Mouse (Mus musculus) limb, embryonic 14.5 days (tissue): ENCODE measurements around the gene Ubxn6. TPM values are rescaled to one million over a fixed set of nuclear protein-coding genes. Genes with fewer than 3 reads are reported as not detected.
"Not testable (repeated sequence)": the region's sequence is repeated elsewhere in the genome, so short reads cannot be mapped to it uniquely, and the experiment has no call there.

Experiments used
- ATAC-seq: fragments of 200-750 bp; cut with Nextera tagmentation; 2 replicates; pipeline ENCODE4 v1.8.0; 2017; ENCODE audit warnings: low read depth, moderate number of reproducible peaks, moderate TSS enrichment; ENCODE audit not compliant: low FRiP score
- DNase-seq: peaks from one replicate; pipeline ENCODE4 v3.0.0-alpha.2; 2015; ENCODE audit warnings: low spot score
- H3K27ac ChIP-seq: fragments of 300-500 bp; sonication (generic); replicated peaks from 2 replicates; pipeline ENCODE4 v1.5.1; 2014; ENCODE audit warnings: low read depth, mild to moderate bottlenecking, low read length, moderate library complexity, mixed read lengths
- H3K27me3 ChIP-seq: fragments of 300-500 bp; sonication (generic); 2 replicates; pipeline ENCODE4 v1.6.1; 2014; ENCODE audit warnings: low read length, mixed read lengths; ENCODE audit not compliant: control insufficient read depth, insufficient read depth
- H3K36me3 ChIP-seq: fragments of 300-500 bp; sonication (generic); 2 replicates; pipeline ENCODE4 v1.6.1; 2014; ENCODE audit warnings: mild to moderate bottlenecking, low read length, moderate library complexity, mixed read lengths; ENCODE audit not compliant: control insufficient read depth, insufficient read depth
- H3K4me1 ChIP-seq: fragments of 300-500 bp; sonication (generic); 2 replicates; pipeline ENCODE4 v1.6.1; 2014; ENCODE audit warnings: antibody characterized with exemption, low read length, mixed read lengths; ENCODE audit not compliant: control insufficient read depth, insufficient read depth
- H3K4me2 ChIP-seq: fragments of 300-500 bp; sonication (generic); replicated peaks from 2 replicates; pipeline ENCODE4 v1.6.1; 2014; ENCODE audit warnings: low read depth, mild to moderate bottlenecking, low read length, moderate library complexity; ENCODE audit not compliant: severe bottlenecking
- H3K4me3 ChIP-seq: fragments of 300-500 bp; sonication (generic); replicated peaks from 2 replicates; pipeline ENCODE4 v1.5.1; 2014; ENCODE audit warnings: low read length
- H3K9ac ChIP-seq: fragments of 300-500 bp; sonication (generic); 2 replicates; pipeline ENCODE4 v1.6.1; 2014; ENCODE audit warnings: mild to moderate bottlenecking, low read depth, low read length, moderate library complexity; ENCODE audit not compliant: severe bottlenecking
- H3K9me3 ChIP-seq: fragments of 300-500 bp; sonication (generic); 2 replicates; pipeline ENCODE4 v1.6.1; 2016; ENCODE audit warnings: low read length; ENCODE audit not compliant: control insufficient read depth
- POLR2A ChIP-seq: fragments of 200-500 bp; IDR thresholded peaks from 2 replicates; pipeline ENCODE4 v1.8.0; 2012; ENCODE audit warnings: inconsistent platforms, mild to moderate bottlenecking, moderate library complexity, borderline replicate concordance; ENCODE audit not compliant: insufficient read depth, insufficient read length; ENCODE audit errors: extremely low read depth
- whole genome bisulfite sequencing: fragments of 180-500 bp; shearing (Covaris S2); extraction: QIAGEN DNeasy Blood & Tissue Kit; methylation state at CpG from one replicate; pipeline ENCODE4 v1.1.7; 2014; 5-methylcytosine and 5-hydroxymethylcytosine counted together
- polyA plus RNA-seq, 2 experiments: library from polyadenylated mRNA; depleted of rRNA in 1 of 2; stranded (reverse) in 1 of 2; unstranded in 1 of 2; fragments of >200 nt; fragmentation: Nextera tagmentation in 1 of 2; extraction: Ambion mirVana in 1 of 2; gene quantifications; 2 replicates each; pipeline versions ENCODE4 v1.2.1 to v1.2.3; 2012 to 2014

Ubxn6 gene
- polyA plus RNA-seq, 2 experiments = 36.4 to 61.9 TPM

- Histone ChIP-seq H3K4me3 (no peak overlapping the region), H3K9ac (no peak overlapping the region), H3K36me3 (peaks cover 22% of the 10 kb centered on the region), H3K4me1 (no peaks in the 10 kb centered on the region), H3K9me3 (no peaks in the 10 kb centered on the region), H3K27ac (no peak overlapping the region), H3K27me3 (no peaks in the 10 kb centered on the region), H3K4me2 (no peak overlapping the region)
- TF ChIP-seq POLR2A = no peak
- WGBS = 71% methylated on average over 4 of the region's 4 CpGs
- ATAC-seq (no peak), DNase-seq (no peak)
Observed at GRCm38 (mm10) chr17:56106981-56107380, 32.2 kb upstream of the Ubxn6 start.

- H3K4me1 ChIP-seq, H3K4me3 ChIP-seq, ATAC-seq, H3K27me3 ChIP-seq, H3K9me3 ChIP-seq, H3K27ac ChIP-seq, DNase-seq, H3K4me2 ChIP-seq, H3K9ac ChIP-seq: not testable (repeated sequence)
- peaks cover 26% of the 10 kb centered on the region for H3K36me3 ChIP-seq
- WGBS = 100% methylated on average over 4 of the region's 4 CpGs
Observed at GRCm38 (mm10) chr17:56106436-56106835, 31.6 kb upstream of the Ubxn6 start.

DNA sequence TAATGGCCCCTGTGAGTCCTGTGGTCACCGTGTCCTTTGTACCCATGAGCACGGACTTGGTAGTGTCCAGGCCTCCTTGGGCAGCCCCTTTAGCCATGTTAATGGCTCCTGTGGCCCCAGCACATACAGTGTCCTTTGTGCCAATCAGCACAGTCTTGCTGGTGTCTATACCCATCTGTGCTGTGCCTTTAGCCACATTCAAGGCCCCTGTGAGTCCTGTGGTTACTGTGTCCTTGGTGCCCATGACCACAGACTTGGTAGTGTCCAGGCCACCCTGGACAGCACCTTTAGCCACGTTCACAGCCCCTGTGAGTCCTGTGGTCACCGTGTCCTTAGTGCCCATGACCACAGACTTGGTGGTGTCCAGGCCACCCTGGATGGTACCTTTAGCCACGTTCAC is 30.0 kb upstream of the Ubxn6 start:
- not testable (repeated sequence) for H3K9me3 ChIP-seq, DNase-seq, H3K27ac ChIP-seq, ATAC-seq, H3K4me1 ChIP-seq, H3K4me3 ChIP-seq, H3K27me3 ChIP-seq, H3K9ac ChIP-seq, H3K4me2 ChIP-seq
- peaks cover 42% of the 10 kb centered on the region for H3K36me3 ChIP-seq
- 100% methylated on average over 1 of the region's 5 CpGs for WGBS

GRCm38 (mm10) chr17:56103465-56104285 is 28.8 kb upstream of the Ubxn6 start:
- no peak for TF ChIP-seq POLR2A
- Histone ChIP-seq H3K36me3 (peaks cover 51% of the 10 kb centered on the region), H3K9me3 (no peaks in the 10 kb centered on the region), H3K27ac (no peak overlapping the region), H3K27me3 (no peaks in the 10 kb centered on the region), H3K4me2 (no peak overlapping the region), H3K9ac (no peak overlapping the region), H3K4me3 (no peak overlapping the region), H3K4me1 (no peaks in the 10 kb centered on the region)
- DNase-seq (no peak), ATAC-seq (no peak)
- 93% methylated on average over 8 of the region's 8 CpGs for WGBS

DNA sequence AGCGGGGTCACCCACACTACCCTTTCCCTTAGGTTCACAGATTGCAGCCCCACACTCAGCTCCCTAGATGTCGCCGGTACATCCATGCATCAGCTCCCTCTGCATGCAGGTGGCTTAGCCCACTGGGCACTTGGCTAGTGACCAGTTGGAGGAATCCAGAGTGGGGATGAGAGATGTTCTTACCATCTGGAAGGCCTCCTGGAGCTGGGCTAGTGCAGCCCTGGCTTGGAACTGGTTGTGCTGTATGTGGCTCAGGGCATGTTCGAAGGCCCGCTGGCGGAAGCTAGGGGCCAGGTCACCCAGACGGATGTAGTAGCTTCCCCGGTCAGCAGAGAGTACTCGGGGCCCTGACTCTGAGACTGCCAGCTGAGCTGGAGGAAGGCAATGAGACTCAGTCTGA is 28.1 kb upstream of the Ubxn6 start:
- Histone ChIP-seq H3K4me3 (no peak overlapping the region), H3K4me1 (no peaks in the 10 kb centered on the region), H3K27me3 (no peaks in the 10 kb centered on the region), H3K4me2 (no peak overlapping the region), H3K9me3 (no peaks in the 10 kb centered on the region), H3K27ac (no peak overlapping the region), H3K9ac (no peak overlapping the region), H3K36me3 (peaks cover 59% of the 10 kb centered on the region)
- no peak for TF ChIP-seq POLR2A
- WGBS = 94% methylated on average over 9 of the region's 9 CpGs
- ATAC-seq (no peak), DNase-seq (no peak)
